Mouse (Mus musculus): Measurements from ENCODE around the gene Calm5. TPM values are rescaled to one million over a fixed set of nuclear protein-coding genes. Genes with fewer than 3 reads are reported as not detected.

The Calm5 gene
- polyA plus RNA-seq, 1 experiment from 2014 or later: not detected

- Histone ChIP-seq H3K36me3 (replicated peaks) (peaks cover 19% of the 10 kb centered on the region), H3K9me3 (no peaks in the 10 kb centered on the region), H3K27me3 (ENCODE audit: poor library complexity, severe bottlenecking) (no peaks in the 10 kb centered on the region), H3K4me1 (no peaks in the 10 kb centered on the region; the same call in 1 of the 2 replicates), H3K27ac (no peak overlapping the region), H3K4me3 (no peak overlapping the region)
- 92% methylated on average over 6 of the region's 6 CpGs for WGBS
- DNase-seq (ENCODE audit: extremely low spot score, low spot score): no peak
These were observed 22.5 kb downstream of the Calm5 start for GRCm38 (mm10) chr13:3876448-3876847.

DNA sequence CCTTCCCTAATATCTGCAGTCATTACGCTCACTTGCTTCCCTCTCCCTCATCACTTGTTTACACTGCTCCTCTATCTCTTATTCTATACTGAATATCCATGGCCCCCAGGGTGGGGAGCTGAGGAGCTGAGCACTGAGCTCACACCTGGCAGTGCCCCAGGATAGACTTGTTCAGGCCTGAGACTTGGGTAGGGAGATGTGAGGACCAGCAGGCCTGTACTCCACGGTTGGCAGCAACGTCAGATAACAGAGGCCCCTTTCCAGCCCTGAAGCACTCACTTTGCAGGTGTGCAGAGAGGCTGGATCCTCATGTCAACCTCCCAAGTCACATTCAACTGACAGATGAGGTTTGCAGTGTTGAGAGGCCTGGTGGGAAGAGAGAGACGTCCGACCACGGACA, 23.2 kb downstream of the Calm5 start:
- H3K9me3 ChIP-seq: no peaks in the 10 kb centered on the region
- H3K4me1 ChIP-seq: no peaks in the 10 kb centered on the region; the same call in 1 of the 2 replicates
- H3K27ac ChIP-seq: no peak overlapping the region
- 70% methylated on average over 6 of the region's 6 CpGs for whole genome bisulfite sequencing
- no peak for DNase-seq (ENCODE audit: extremely low spot score, low spot score)
- peaks cover 26% of the 10 kb centered on the region for H3K36me3 ChIP-seq (replicated peaks)
- no peak overlapping the region for H3K4me3 ChIP-seq
- no peaks in the 10 kb centered on the region for H3K27me3 ChIP-seq (ENCODE audit: poor library complexity, severe bottlenecking)

DNA sequence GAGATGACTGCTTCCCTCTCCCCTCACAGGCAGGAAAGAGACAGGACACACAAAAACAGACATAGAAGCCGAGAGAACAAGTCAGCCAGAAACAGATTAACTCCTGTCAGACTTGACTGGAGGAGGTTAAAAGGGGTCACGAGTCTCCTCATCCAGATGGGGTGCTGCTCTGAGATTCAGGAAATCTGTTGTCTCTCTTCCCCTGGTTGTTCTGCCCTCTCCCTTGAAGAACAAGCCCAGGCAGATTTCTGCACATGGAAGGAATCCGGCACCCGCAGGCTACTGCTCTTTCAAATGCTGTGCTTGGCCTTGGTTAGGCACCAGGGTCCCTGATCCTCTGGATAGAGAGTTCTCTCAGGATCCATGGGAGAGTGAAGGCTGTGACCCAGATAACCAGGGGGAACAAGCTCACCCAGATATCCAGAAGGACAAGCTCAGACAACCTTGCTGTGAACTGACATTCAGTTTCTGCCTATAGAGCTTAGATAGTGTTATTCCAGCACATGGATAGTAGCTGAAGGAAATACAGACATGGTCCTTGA, 23.8 kb downstream of the Calm5 start:
- Histone ChIP-seq H3K4me1 (no peaks in the 10 kb centered on the region; the same call in 1 of the 2 replicates), H3K9me3 (no peaks in the 10 kb centered on the region), H3K36me3 (replicated peaks) (peaks cover 32% of the 10 kb centered on the region), H3K4me3 (no peak overlapping the region), H3K27me3 (ENCODE audit: poor library complexity, severe bottlenecking) (no peaks in the 10 kb centered on the region), H3K27ac (no peak overlapping the region)
- 48% methylated on average over 4 of the region's 4 CpGs for WGBS
- no peak for DNase-seq (ENCODE audit: extremely low spot score, low spot score)

DNA sequence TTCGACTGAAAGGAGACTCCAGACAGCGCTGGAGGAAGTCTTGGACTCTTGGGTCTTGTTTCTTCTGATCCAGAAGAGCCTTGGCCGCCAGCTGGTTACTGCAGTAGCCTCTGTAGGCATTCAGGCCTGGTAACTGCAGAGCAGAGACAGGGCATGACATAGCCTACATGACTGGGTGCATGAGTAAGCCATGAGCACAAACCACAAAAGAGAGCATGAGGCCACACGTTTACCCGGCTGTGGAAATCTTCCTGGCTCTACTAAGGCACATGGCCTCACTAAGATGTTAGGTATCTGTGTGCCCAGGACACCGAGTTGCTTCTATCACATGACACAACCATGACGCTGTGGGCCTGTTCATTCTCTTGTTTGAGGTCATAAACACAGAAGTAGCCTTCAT, 32.7 kb downstream of the Calm5 start:
- H3K27ac ChIP-seq: no peak overlapping the region
- no peak overlapping the region for H3K4me3 ChIP-seq
- H3K9me3 ChIP-seq: no peaks in the 10 kb centered on the region
- 95% methylated on average over 7 of the region's 7 CpGs for WGBS
- H3K27me3 ChIP-seq (ENCODE audit: poor library complexity, severe bottlenecking): no peaks in the 10 kb centered on the region
- peaks cover 4% of the 10 kb centered on the region for H3K4me1 ChIP-seq
- DNase-seq (ENCODE audit: extremely low spot score, low spot score): no peak
- H3K36me3 ChIP-seq (replicated peaks): peaks cover 79% of the 10 kb centered on the region

GRCm38 (mm10) chr13:3889111-3889510, 35.1 kb downstream of the Calm5 start:
- peaks cover 54% of the 10 kb centered on the region for H3K36me3 ChIP-seq (replicated peaks)

DNA sequence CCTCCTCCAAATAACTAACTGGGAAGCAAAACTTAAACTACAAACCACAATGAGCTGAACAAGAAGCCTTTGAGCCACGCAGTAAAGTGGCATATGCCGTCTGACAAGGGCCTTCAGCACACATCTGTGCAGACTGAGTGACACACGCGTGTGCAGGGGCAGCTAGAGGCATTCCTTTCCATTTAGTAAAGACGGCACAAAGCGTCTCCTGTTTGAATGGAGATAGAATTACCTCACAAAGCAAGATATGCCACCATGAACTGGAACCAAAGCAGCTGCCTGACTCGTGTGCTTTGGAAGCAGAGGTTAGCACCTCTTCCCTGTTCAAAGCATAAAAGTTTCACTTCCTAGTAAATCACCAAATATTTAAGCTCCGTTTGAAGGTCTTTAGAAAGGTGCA, 36.1 kb downstream of the Calm5 start:
- Histone ChIP-seq H3K4me3 (no peak overlapping the region), H3K36me3 (replicated peaks) (peaks cover 52% of the 10 kb centered on the region), H3K27me3 (ENCODE audit: poor library complexity, severe bottlenecking) (no peaks in the 10 kb centered on the region), H3K27ac (no peak overlapping the region), H3K4me1 (peaks cover 25% of the 10 kb centered on the region), H3K9me3 (no peaks in the 10 kb centered on the region)
- WGBS: 80% methylated on average over 8 of the region's 8 CpGs
- no peak for DNase-seq (ENCODE audit: extremely low spot score, low spot score)

More at GRCm38 (mm10) chr13:3889111-3889510, 35.1 kb downstream of the Calm5 start:
- DNase-seq (ENCODE audit: extremely low spot score, low spot score): no peak
- H3K4me3 ChIP-seq: no peak overlapping the region
- no peaks in the 10 kb centered on the region for H3K9me3 ChIP-seq
- H3K27me3 ChIP-seq (ENCODE audit: poor library complexity, severe bottlenecking): no peaks in the 10 kb centered on the region
- WGBS: 94% methylated on average over 3 of the region's 3 CpGs
- H3K27ac ChIP-seq: no peak overlapping the region
- H3K4me1 ChIP-seq: peaks cover 25% of the 10 kb centered on the region

GRCm38 (mm10) chr13:3891479-3892087, 37.6 kb downstream of the Calm5 start:
- Histone ChIP-seq H3K36me3 (replicated peaks) (peaks cover 47% of the 10 kb centered on the region), H3K4me1 (peaks cover 25% of the 10 kb centered on the region), H3K27ac (no peak overlapping the region), H3K4me3 (peak overlapping the region; percentile 63), H3K9me3 (no peaks in the 10 kb centered on the region), H3K27me3 (ENCODE audit: poor library complexity, severe bottlenecking) (no peaks in the 10 kb centered on the region)
- WGBS: 70% methylated on average over 8 of the region's 8 CpGs
- DNase-seq (ENCODE audit: extremely low spot score, low spot score): no peak

GRCm38 (mm10) chr13:3892601-3893000, 38.6 kb downstream of the Calm5 start:
- no peaks in the 10 kb centered on the region for H3K9me3 ChIP-seq
- no peaks in the 10 kb centered on the region for H3K27me3 ChIP-seq (ENCODE audit: poor library complexity, severe bottlenecking)
- H3K4me3 ChIP-seq: peak overlapping the region; percentile 63
- DNase-seq (ENCODE audit: extremely low spot score, low spot score): no peak
- H3K36me3 ChIP-seq (replicated peaks): peaks cover 37% of the 10 kb centered on the region
- 19% methylated on average over 7 of the region's 7 CpGs for WGBS
- H3K27ac ChIP-seq: peak overlapping the region; percentile 88
- peaks cover 25% of the 10 kb centered on the region for H3K4me1 ChIP-seq

GRCm38 (mm10) chr13:3893126-3893734, 39.3 kb downstream of the Calm5 start:
- under 1% methylated on average over 35 of the region's 35 CpGs for WGBS

DNA sequence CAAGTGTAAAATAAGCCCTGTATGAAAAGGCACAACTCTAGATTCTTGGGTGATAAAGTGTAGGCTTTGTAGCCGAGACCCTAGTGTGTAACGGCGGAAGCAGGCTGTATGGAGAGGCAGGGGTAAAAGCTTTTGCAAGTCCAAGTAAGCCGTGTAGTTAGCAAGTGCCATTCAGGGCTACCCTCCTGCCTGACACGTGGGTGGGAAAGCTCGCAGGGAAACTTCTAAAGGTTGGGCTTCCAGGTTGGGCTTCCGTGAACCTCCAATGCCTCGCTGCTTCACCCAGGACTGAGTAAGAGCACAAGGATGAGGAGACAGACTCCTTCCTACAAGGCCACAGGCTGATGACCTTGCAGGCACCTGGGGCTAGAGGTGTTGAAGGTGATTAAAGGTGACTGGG, 40.6 kb downstream of the Calm5 start:
- no peak overlapping the region for H3K4me3 ChIP-seq
- no peaks in the 10 kb centered on the region for H3K9me3 ChIP-seq
- DNase-seq (ENCODE audit: extremely low spot score, low spot score): no peak
- H3K36me3 ChIP-seq (replicated peaks): peaks cover 33% of the 10 kb centered on the region
- H3K4me1 ChIP-seq: peaks cover 25% of the 10 kb centered on the region
- WGBS: 81% methylated on average over 8 of the region's 8 CpGs
- no peaks in the 10 kb centered on the region for H3K27me3 ChIP-seq (ENCODE audit: poor library complexity, severe bottlenecking)
- no peak overlapping the region for H3K27ac ChIP-seq

More at GRCm38 (mm10) chr13:3893126-3893734, 39.3 kb downstream of the Calm5 start:
- no peaks in the 10 kb centered on the region for H3K27me3 ChIP-seq (ENCODE audit: poor library complexity, severe bottlenecking)
- H3K9me3 ChIP-seq: no peaks in the 10 kb centered on the region
- DNase-seq (ENCODE audit: extremely low spot score, low spot score): peak; percentile 90
- H3K4me3 ChIP-seq: peak overlapping the region; percentile 63
- H3K27ac ChIP-seq: peak overlapping the region; percentile 88
- H3K36me3 ChIP-seq (replicated peaks): peaks cover 35% of the 10 kb centered on the region
- peaks cover 25% of the 10 kb centered on the region for H3K4me1 ChIP-seq

DNA sequence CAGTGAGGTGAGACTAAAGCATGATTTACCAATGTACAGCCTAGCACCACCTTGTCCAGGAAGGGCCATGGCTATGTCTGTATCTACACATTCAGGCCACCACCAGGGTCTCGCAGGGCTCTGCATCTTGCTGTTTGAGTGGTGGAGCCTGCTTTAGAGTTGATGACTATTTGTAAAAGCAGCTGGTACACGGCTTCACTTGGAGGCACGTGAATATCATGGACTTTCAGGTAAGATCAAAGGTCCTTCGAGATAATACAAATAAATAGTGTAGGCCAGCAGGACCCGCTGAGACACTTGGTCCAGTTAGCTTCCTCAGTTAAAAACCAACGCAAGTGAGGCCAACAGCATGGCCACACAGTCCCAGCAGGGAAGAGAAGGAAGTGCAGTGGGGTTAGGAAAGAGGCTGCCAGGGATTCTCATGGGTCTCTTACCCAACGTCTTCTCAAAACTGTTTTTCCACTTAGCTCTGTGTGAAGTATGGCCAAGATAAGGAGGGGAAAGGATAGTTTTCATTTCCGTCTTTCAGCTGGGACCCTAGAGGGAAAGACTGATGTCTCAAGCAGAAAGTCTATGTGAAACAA, 41.5 kb downstream of the Calm5 start:
- Histone ChIP-seq H3K27ac (no peak overlapping the region), H3K9me3 (no peaks in the 10 kb centered on the region), H3K27me3 (ENCODE audit: poor library complexity, severe bottlenecking) (no peaks in the 10 kb centered on the region), H3K4me1 (peaks cover 25% of the 10 kb centered on the region), H3K36me3 (replicated peaks) (peaks cover 41% of the 10 kb centered on the region), H3K4me3 (no peak overlapping the region)
- 91% methylated on average over 8 of the region's 8 CpGs for WGBS
- no peak for DNase-seq (ENCODE audit: extremely low spot score, low spot score)

DNA sequence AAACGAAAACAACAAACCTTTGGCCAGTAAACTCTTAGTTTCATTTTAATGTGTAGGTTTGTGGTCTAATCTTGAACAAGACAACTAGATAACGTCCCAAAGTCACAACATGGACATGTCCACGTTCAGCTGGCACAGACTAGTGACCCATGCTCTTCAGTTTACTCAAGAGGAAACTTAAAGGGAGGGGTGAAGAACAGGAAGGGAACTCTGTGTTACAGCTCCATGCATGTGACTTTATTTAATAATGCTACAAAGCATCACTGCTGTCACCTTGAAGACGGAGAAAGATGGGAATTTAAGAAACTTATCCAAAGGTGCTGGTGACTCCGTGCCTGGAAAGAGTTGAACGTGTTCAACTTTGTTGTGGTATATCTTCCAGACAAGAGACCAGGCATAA, 42.1 kb downstream of the Calm5 start:
- no peaks in the 10 kb centered on the region for H3K27me3 ChIP-seq (ENCODE audit: poor library complexity, severe bottlenecking)
- no peak overlapping the region for H3K4me3 ChIP-seq
- H3K27ac ChIP-seq: no peak overlapping the region
- no peak for DNase-seq (ENCODE audit: extremely low spot score, low spot score)
- peaks cover 25% of the 10 kb centered on the region for H3K4me1 ChIP-seq
- H3K9me3 ChIP-seq: no peaks in the 10 kb centered on the region
- peaks cover 47% of the 10 kb centered on the region for H3K36me3 ChIP-seq (replicated peaks)
- 95% methylated on average over 6 of the region's 6 CpGs for WGBS

DNA sequence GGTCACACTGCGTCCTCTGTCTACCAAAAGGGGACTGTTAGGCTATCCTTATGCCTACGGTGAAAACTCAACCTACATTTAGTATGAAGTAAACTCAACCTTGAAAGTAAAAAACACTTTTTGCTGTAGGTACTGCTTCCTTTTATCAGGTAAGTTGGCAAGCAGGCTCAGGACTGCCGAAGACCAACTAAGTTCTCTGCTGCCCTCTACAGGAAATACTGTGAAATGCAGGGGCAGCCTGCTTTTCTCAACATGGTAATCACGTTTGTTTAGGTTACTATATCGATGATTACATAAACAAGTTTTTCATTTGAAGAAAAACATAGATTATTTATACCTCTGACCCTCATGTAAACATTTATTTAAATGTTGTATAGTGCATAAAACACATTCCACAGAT, 42.9 kb downstream of the Calm5 start:
- peaks cover 19% of the 10 kb centered on the region for H3K4me1 ChIP-seq
- H3K27ac ChIP-seq: no peak overlapping the region
- no peaks in the 10 kb centered on the region for H3K27me3 ChIP-seq (ENCODE audit: poor library complexity, severe bottlenecking)
- H3K4me3 ChIP-seq: no peak overlapping the region
- WGBS: 57% methylated on average over 5 of the region's 5 CpGs
- H3K9me3 ChIP-seq: no peaks in the 10 kb centered on the region
- peaks cover 47% of the 10 kb centered on the region for H3K36me3 ChIP-seq (replicated peaks)
- peak; percentile 62 for DNase-seq (ENCODE audit: extremely low spot score, low spot score)
